Mouse (Mus musculus) hindbrain, postnatal 0 days (tissue): Measurements from ENCODE around the gene Ostc. TPM values are rescaled to one million over a fixed set of nuclear protein-coding genes. Genes with fewer than 3 reads are reported as not detected.

Experiments used
- ATAC-seq: fragments of 200-750 bp; cut with Nextera tagmentation; 2 replicates; pipeline ENCODE4 v1.8.0; 2017; ENCODE audit warnings: mild to moderate bottlenecking, moderate TSS enrichment, moderate library complexity
- DNase-seq: peaks from one replicate; pipeline ENCODE4 v3.0.0-alpha.2; 2015; ENCODE audit warnings: low spot score
- H3K27ac ChIP-seq: fragments of 300-500 bp; sonication (generic); 2 replicates; pipeline ENCODE4 v1.5.1; 2014; ENCODE audit warnings: mild to moderate bottlenecking
- H3K27me3 ChIP-seq: fragments of 300-500 bp; sonication (generic); 2 replicates; pipeline ENCODE4 v1.6.1; 2014; ENCODE audit warnings: low read length, mixed read lengths; ENCODE audit not compliant: insufficient read depth
- H3K36me3 ChIP-seq: fragments of 300-500 bp; sonication (generic); 2 replicates; pipeline ENCODE4 v1.6.1; 2014; ENCODE audit warnings: low read length, mixed read lengths; ENCODE audit not compliant: insufficient read depth
- H3K4me1 ChIP-seq: fragments of 300-500 bp; sonication (generic); 2 replicates; pipeline ENCODE4 v1.6.1; 2014; ENCODE audit warnings: antibody characterized with exemption, low read length, mixed read lengths; ENCODE audit not compliant: insufficient read depth
- H3K4me2 ChIP-seq: fragments of 300-500 bp; sonication (generic); 2 replicates; pipeline ENCODE4 v1.6.1; 2014; ENCODE audit warnings: low read depth, mild to moderate bottlenecking, low read length, moderate library complexity, mixed read lengths
- H3K4me3 ChIP-seq: fragments of 300-500 bp; sonication (generic); 2 replicates; pipeline ENCODE4 v1.5.1; 2014; ENCODE audit warnings: low read length
- H3K9ac ChIP-seq: fragments of 300-500 bp; sonication (generic); replicated peaks from 2 replicates; pipeline ENCODE4 v1.6.1; 2014; ENCODE audit warnings: mild to moderate bottlenecking, low read length, moderate library complexity, mixed read lengths
- H3K9me3 ChIP-seq: fragments of 300-500 bp; sonication (generic); 2 replicates; pipeline ENCODE4 v1.6.1; 2016; ENCODE audit warnings: low read length, mixed read lengths
- CTCF ChIP-seq: IDR thresholded peaks from 2 replicates; pipeline ENCODE4 v1.5.1; 2016; ENCODE audit warnings: antibody characterized with exemption, control low read depth, low read depth
- WGBS: fragments of 180-500 bp; shearing (Covaris S2); extraction: QIAGEN DNeasy Blood & Tissue Kit; methylation state at CpG from one replicate; pipeline ENCODE4 v1.1.7; 2014; 5-methylcytosine and 5-hydroxymethylcytosine counted together
- polyA plus RNA-seq: library from polyadenylated mRNA; unstranded; fragments of >200 nt; fragmentation: Nextera tagmentation; extraction: Ambion mirVana; gene quantifications from 2 replicates; pipeline ENCODE4 v1.2.1, GENCODE M21; 2015
- total RNA-seq: library from RNA; depleted of rRNA; stranded (reverse); fragments of >200 nt; gene quantifications from 2 replicates; pipeline ENCODE4 v1.2.3, GENCODE M21; 2014

The Ostc gene
- total and polyA plus RNA-seq, 2 experiments from 2014 or later = 96.4 to 182 TPM

DNA sequence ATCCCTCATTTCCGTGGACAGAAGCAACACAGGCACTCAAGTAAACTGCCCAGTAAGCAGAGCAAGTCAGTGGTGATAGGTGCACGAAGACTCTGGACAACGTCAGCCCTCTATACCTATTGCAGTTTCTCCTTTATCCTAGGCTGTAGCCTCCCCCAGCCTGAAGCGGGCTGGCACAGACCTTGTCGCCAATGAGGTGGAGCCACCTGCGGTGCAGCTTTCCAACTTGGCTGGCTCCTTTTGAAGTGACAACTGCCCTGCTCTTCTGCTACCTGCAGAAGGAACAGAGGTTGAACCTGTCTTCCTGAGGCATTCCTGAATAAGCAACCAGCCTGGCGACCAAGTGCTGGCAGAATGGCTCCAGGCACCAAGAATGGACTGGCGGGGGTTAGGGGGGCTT is 25.4 kb downstream of the Ostc start:
- 78% methylated on average over 8 of the region's 8 CpGs for WGBS
- TF ChIP-seq CTCF = no peak
- Histone ChIP-seq H3K9me3 (no peaks in the 10 kb centered on the region), H3K4me1 (no peaks in the 10 kb centered on the region), H3K27ac (no peak overlapping the region), H3K36me3 (no peaks in the 10 kb centered on the region), H3K4me3 (no peak overlapping the region), H3K9ac (no peak overlapping the region), H3K4me2 (no peak overlapping the region), H3K27me3 (no peaks in the 10 kb centered on the region)
- no peak for ATAC-seq
- no peak for DNase-seq

DNA sequence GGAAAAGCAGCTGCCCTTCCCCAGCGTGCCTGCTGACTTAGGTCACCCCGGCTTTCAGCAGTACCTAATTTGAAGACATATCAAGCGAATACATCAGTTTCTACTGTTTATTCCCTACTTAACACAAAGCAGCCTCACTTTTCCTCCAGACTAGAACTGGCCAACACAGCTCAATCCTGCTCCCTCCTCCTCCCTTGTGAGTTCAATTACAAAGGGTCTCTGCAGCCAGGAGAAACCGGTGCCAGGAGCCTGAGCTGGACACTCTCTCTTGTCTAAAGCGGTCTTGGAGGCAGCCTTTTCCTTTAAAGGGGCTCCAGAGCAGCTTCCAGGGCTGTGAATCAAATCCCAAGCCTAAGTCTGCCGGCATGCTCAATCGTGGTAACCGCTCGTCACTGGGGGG is 27.1 kb downstream of the Ostc start:
- 72% methylated on average over 9 of the region's 9 CpGs for WGBS
- H3K9ac ChIP-seq = no peak overlapping the region
- H3K4me1 ChIP-seq = no peaks in the 10 kb centered on the region
- TF ChIP-seq CTCF = no peak
- no peak overlapping the region for H3K4me2 ChIP-seq
- H3K36me3 ChIP-seq = no peaks in the 10 kb centered on the region
- H3K9me3 ChIP-seq = no peaks in the 10 kb centered on the region
- ATAC-seq (peak; percentile 79; the same call in 1 of the 2 replicates), DNase-seq (no peak)
- H3K27ac ChIP-seq = no peak overlapping the region
- no peak overlapping the region for H3K4me3 ChIP-seq
- H3K27me3 ChIP-seq = no peaks in the 10 kb centered on the region

DNA sequence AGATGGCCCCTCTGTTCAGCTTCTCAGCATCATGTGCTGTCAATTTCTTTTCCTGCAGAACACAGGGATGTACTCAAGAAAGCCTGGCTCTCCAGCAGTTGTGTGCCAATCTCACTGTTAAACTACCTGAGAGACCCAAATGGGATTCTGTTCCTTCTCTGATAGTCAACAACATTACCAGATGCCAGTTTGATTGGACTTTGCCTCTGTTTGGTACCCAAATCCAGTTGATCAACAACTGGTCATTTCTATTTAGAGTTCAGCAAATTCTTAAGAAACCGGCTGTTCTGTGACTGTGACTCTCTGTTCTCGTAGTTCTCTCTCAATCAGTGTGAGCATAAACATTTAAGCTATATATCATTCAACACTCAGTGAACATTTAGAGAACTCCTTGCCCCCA is 28.0 kb downstream of the Ostc start:
- 94% methylated on average over 2 of the region's 2 CpGs for WGBS
- no peaks in the 10 kb centered on the region for H3K9me3 ChIP-seq
- H3K36me3 ChIP-seq = no peaks in the 10 kb centered on the region
- no peak for ATAC-seq
- H3K9ac ChIP-seq = no peak overlapping the region
- H3K27ac ChIP-seq = no peak overlapping the region
- no peak overlapping the region for H3K4me2 ChIP-seq
- H3K4me3 ChIP-seq = no peak overlapping the region
- no peaks in the 10 kb centered on the region for H3K27me3 ChIP-seq
- TF ChIP-seq CTCF = no peak
- H3K4me1 ChIP-seq = no peaks in the 10 kb centered on the region
- DNase-seq = no peak

DNA sequence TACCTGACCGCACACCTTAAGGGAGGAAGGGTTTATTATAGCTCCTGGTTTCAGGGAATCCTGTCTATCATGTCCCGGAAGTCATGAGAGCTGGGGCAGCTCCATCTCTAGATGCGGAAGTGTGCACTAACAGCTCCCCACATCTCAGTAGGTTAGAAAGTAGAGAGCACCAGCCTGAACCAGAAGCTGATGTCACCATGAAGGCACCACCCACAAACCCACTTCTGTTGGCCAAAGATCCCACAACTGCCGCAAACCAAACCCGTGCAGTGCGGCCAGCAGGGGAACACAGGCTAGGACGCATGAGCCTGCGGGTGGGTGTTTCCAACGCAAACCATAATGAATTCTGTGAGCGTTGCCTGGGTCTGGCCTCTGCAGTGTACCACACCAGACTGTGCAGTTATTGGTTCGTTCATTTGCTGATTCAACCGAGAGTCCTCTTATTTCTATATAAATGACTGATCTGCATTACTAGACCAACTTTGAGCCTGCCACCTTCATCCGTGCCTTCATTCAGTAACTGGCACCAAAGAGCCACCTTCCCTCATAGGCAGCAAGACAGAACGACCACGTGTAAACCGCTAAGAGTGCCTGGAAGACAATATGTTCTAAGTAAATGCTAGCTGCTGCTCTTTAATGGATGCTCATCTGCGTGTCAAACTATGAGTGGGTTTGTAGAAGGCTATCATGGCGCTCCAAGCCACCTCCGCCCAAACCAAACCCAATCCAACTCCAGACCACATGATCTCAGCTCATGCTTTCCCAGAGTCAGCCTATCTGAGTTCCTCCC is 31.4 kb downstream of the Ostc start:
- no peak for DNase-seq
- no peak for TF ChIP-seq CTCF
- no peaks in the 10 kb centered on the region for H3K9me3 ChIP-seq
- H3K27ac ChIP-seq = no peak overlapping the region
- no peak overlapping the region for H3K4me3 ChIP-seq
- H3K4me2 ChIP-seq = no peak overlapping the region
- 90% methylated on average over 19 of the region's 19 CpGs for WGBS
- H3K27me3 ChIP-seq = no peaks in the 10 kb centered on the region
- H3K36me3 ChIP-seq = no peaks in the 10 kb centered on the region
- H3K4me1 ChIP-seq = no peaks in the 10 kb centered on the region
- no peak for ATAC-seq
- no peak overlapping the region for H3K9ac ChIP-seq

DNA sequence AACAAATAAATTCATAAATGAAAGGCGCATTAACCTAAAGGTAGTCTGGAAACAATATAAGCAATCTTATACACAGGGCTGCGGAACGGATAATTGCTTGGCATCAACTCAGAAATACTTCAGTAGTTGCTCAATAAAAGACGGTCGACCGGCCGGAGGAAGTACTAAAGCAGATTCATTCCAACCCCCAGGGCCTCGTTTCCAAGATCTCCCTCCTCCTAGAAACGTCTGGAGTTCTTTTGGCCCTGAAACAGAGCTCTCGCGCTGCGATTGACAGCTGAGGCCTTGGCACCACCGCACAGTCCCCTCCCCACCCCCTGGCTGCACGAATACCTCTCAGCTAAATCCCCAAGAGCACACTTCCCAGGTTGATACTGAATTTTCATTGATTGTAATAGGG is 38.0 kb downstream of the Ostc start:
- WGBS = 37% methylated on average over 14 of the region's 14 CpGs

DNA sequence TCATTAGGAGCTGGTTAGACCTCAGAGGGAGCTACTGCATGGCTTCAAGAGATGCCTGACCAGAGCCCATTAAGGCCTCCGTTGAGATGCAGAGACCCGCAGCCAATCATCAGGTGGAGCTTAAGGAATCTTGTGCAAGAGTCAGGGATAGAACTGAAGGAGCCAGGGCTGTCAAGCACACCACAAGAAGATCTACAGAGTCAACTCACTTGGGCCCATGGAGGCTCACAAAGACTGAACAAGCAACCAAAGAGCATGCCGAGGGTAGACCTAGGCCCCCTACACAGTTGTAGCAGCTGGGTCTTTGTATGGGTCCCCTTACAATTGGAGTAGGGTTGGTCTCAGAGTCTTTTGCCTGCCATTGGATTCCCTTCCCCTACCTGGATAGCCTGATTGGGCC is 46.7 kb downstream of the Ostc start:
- no peaks in the 10 kb centered on the region for H3K4me1 ChIP-seq
- no peak for DNase-seq
- H3K9ac ChIP-seq = no peak overlapping the region
- no peak for TF ChIP-seq CTCF
- no peaks in the 10 kb centered on the region for H3K9me3 ChIP-seq
- 96% methylated on average over 3 of the region's 3 CpGs for WGBS
- ATAC-seq = no peak
- no peaks in the 10 kb centered on the region for H3K27me3 ChIP-seq
- no peaks in the 10 kb centered on the region for H3K36me3 ChIP-seq
- no peak overlapping the region for H3K27ac ChIP-seq
- H3K4me2 ChIP-seq = no peak overlapping the region
- H3K4me3 ChIP-seq = no peak overlapping the region

More for the DNA sequence above, 38.0 kb downstream of the Ostc start:
- ATAC-seq (no peak), DNase-seq (peak; percentile 20)
- Histone ChIP-seq H3K36me3 (no peaks in the 10 kb centered on the region), H3K4me3 (no peak overlapping the region), H3K4me2 (no peak overlapping the region), H3K9ac (no peak overlapping the region), H3K4me1 (no peaks in the 10 kb centered on the region), H3K27ac (no peak overlapping the region), H3K27me3 (no peaks in the 10 kb centered on the region), H3K9me3 (no peaks in the 10 kb centered on the region)
- TF ChIP-seq CTCF = no peak

DNA sequence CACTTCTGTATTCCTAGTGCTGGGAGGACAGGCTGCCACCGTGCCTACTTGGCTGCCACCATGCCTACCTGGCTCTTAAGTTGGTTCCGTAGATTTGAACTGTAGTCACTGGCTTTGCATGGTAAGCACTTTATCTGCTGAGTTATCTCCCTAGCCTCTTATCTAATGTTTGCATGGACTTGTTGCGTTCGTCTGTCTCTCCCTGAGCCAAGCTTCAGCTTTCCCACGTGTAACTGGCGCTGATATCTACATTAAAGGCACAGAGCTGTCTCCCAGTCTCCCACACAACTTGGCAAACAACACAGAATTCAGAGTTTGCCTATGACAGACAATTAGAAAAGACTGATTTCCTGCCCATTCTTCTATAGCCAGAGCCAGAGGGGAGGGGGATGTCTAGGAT is 48.6 kb downstream of the Ostc start:
- Histone ChIP-seq H3K27me3 (no peaks in the 10 kb centered on the region), H3K27ac (no peak overlapping the region), H3K4me3 (no peak overlapping the region), H3K4me2 (no peak overlapping the region), H3K9ac (no peak overlapping the region), H3K9me3 (no peaks in the 10 kb centered on the region), H3K36me3 (no peaks in the 10 kb centered on the region), H3K4me1 (no peaks in the 10 kb centered on the region)
- no peak for TF ChIP-seq CTCF
- WGBS = 77% methylated on average over 6 of the region's 6 CpGs
- no peak for DNase-seq
- ATAC-seq = no peak
